Mouse (Mus musculus): ENCODE data around the gene Arid4a.
"Not testable (repeated sequence)": the region's sequence is repeated elsewhere in the genome, so short reads cannot be mapped to it uniquely, and the experiment has no call there.

Arid4a gene

GRCm38 (mm10) chr12:71016503-71017241, 882 bp downstream of the Arid4a start:
- DNase-seq, result peak; percentile 73

GRCm38 (mm10) chr12:71017242-71017571, 1.4 kb downstream of the Arid4a start:
- no peak for DNase-seq

GRCm38 (mm10) chr12:71017827-71018226, 2.0 kb downstream of the Arid4a start:
- no peak for DNase-seq

- no peak for DNase-seq
Observed at GRCm38 (mm10) chr12:71019211-71019610, 3.4 kb downstream of the Arid4a start.

- no peak for DNase-seq
Observed at GRCm38 (mm10) chr12:71024411-71024810, 8.6 kb downstream of the Arid4a start.

GRCm38 (mm10) chr12:71028265-71028664, 12.5 kb downstream of the Arid4a start:
- DNase-seq, result not testable (repeated sequence)

GRCm38 (mm10) chr12:71030260-71030659, 14.5 kb downstream of the Arid4a start:
- no peak for DNase-seq

- DNase-seq, result no peak
Observed at GRCm38 (mm10) chr12:71030722-71031121, 14.9 kb downstream of the Arid4a start.

GRCm38 (mm10) chr12:71035826-71036225, 20.0 kb downstream of the Arid4a start:
- DNase-seq, result no peak

GRCm38 (mm10) chr12:71036729-71037404, 21.1 kb downstream of the Arid4a start:
- DNase-seq, result no peak

- DNase-seq, result peak; percentile 71
Observed at GRCm38 (mm10) chr12:71040462-71040861, 24.7 kb downstream of the Arid4a start.

GRCm38 (mm10) chr12:71042451-71042850, 26.7 kb downstream of the Arid4a start:
- no peak for DNase-seq

- peak; percentile 19 for DNase-seq
Observed at GRCm38 (mm10) chr12:71043571-71043970, 27.8 kb downstream of the Arid4a start.

- peak; percentile 43 for DNase-seq
Observed at GRCm38 (mm10) chr12:71044488-71044887, 28.7 kb downstream of the Arid4a start.

GRCm38 (mm10) chr12:71046501-71046900, 30.7 kb downstream of the Arid4a start:
- DNase-seq, result no peak

GRCm38 (mm10) chr12:71047473-71048078, 31.8 kb downstream of the Arid4a start:
- DNase-seq, result no peak

GRCm38 (mm10) chr12:71048117-71048516, 32.3 kb downstream of the Arid4a start:
- DNase-seq, result peak; percentile 99

GRCm38 (mm10) chr12:71048561-71048960, 32.8 kb downstream of the Arid4a start:
- no peak for DNase-seq

GRCm38 (mm10) chr12:71049596-71050265, 33.9 kb downstream of the Arid4a start:
- DNase-seq, result no peak

- peak; percentile 65 for DNase-seq
Observed at GRCm38 (mm10) chr12:71051079-71051478, 35.3 kb downstream of the Arid4a start.

- peak; percentile 17 for DNase-seq
Observed at GRCm38 (mm10) chr12:71052341-71052995, 36.7 kb downstream of the Arid4a start.

GRCm38 (mm10) chr12:71053031-71053430, 37.2 kb downstream of the Arid4a start:
- DNase-seq, result peak; percentile 64

- no peak for DNase-seq
Observed at GRCm38 (mm10) chr12:71053486-71053885, 37.7 kb downstream of the Arid4a start.
